Mouse (Mus musculus) hindlimb bud, embryonic 11.5 days (tissue): Measurements from ENCODE around the gene Samd4.

Source experiments
- DNase-seq: peaks from one replicate; pipeline ENCODE4 v3.0.0-alpha.2; 2012; ENCODE audit warnings: low read depth, low spot score; ENCODE audit errors: extremely low spot score

Gene Samd4

GRCm38 (mm10) chr14:46994704-46995103, 112.0 kb downstream of the Samd4 start:
- no peak for DNase-seq

- no peak for DNase-seq
Measured at GRCm38 (mm10) chr14:46999321-47000025, 116.8 kb downstream of the Samd4 start.

GRCm38 (mm10) chr14:47000096-47000736, 117.6 kb downstream of the Samd4 start:
- DNase-seq, result no peak

GRCm38 (mm10) chr14:47000786-47001761, 118.4 kb downstream of the Samd4 start:
- no peak for DNase-seq

GRCm38 (mm10) chr14:47004161-47004560, 121.5 kb downstream of the Samd4 start:
- peak; percentile 37 for DNase-seq

- no peak for DNase-seq
Measured at GRCm38 (mm10) chr14:47011171-47012139, 128.8 kb downstream of the Samd4 start.

GRCm38 (mm10) chr14:47015618-47016017, 133.0 kb downstream of the Samd4 start:
- DNase-seq, result no peak

- DNase-seq, result no peak
Measured at GRCm38 (mm10) chr14:47017658-47018057, 135.0 kb downstream of the Samd4 start.

GRCm38 (mm10) chr14:47020886-47021285, 138.2 kb downstream of the Samd4 start:
- no peak for DNase-seq

- DNase-seq, result no peak
Measured at GRCm38 (mm10) chr14:47023529-47023928, 140.9 kb downstream of the Samd4 start.

GRCm38 (mm10) chr14:47027431-47028118, 144.9 kb downstream of the Samd4 start:
- DNase-seq, result no peak

GRCm38 (mm10) chr14:47031542-47031941, 148.9 kb downstream of the Samd4 start:
- DNase-seq, result no peak

GRCm38 (mm10) chr14:47032140-47032539, 149.5 kb downstream of the Samd4 start:
- DNase-seq, result no peak

- no peak for DNase-seq
Measured at GRCm38 (mm10) chr14:47033423-47033822, 150.8 kb downstream of the Samd4 start.

- no peak for DNase-seq
Measured at GRCm38 (mm10) chr14:47041699-47042098, 159.0 kb downstream of the Samd4 start.

- DNase-seq, result no peak
Measured at GRCm38 (mm10) chr14:47049051-47049450, 166.4 kb downstream of the Samd4 start.

- DNase-seq, result no peak
Measured at GRCm38 (mm10) chr14:47051743-47052610, 169.3 kb downstream of the Samd4 start.

GRCm38 (mm10) chr14:47053101-47053500, 170.4 kb downstream of the Samd4 start:
- DNase-seq, result no peak

- no peak for DNase-seq
Measured at GRCm38 (mm10) chr14:47053824-47054223, 171.2 kb downstream of the Samd4 start.
